Mouse (Mus musculus): ENCODE measurements around the gene Elovl7. TPM values are rescaled to one million over a fixed set of nuclear protein-coding genes. Genes with fewer than 3 reads are reported as not detected.

Gene Elovl7
- polyA plus RNA-seq, 1 experiment from 2014 or later = 1.8 TPM

DNA sequence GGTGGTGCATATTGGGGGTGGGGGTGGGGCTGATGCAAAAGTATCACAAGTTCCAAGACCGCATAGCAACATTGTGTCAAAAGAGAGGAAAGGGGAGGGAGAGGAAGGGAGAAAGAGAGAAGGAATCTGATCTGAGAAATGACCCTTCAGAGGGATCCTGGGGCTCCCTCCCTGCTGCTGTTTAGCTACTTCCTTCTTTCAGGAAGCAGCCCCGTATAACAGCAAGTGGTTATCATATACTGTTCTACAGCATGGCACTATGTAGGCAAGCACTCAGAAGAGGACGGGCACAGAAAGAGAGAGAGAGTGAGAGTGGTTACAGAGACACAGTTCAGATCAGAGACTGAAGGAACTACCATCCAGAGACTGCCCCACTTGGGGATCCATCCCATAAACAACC lies 73.7 kb downstream of the Elovl7 start:
- H3K36me3 ChIP-seq = no peaks in the 10 kb centered on the region
- H3K4me3 ChIP-seq = no peak overlapping the region
- no peaks in the 10 kb centered on the region for H3K4me1 ChIP-seq
- no peak overlapping the region for H3K4me2 ChIP-seq (replicated peaks)
- H3K27me3 ChIP-seq = no peaks in the 10 kb centered on the region
- H3K27ac ChIP-seq = no peak overlapping the region
- no peak for ATAC-seq (ENCODE audit: low FRiP score, low read depth)
- WGBS = 49% methylated on average over 3 of the region's 3 CpGs
- no peaks in the 10 kb centered on the region for H3K9me3 ChIP-seq
- H3K9ac ChIP-seq = no peak overlapping the region

DNA sequence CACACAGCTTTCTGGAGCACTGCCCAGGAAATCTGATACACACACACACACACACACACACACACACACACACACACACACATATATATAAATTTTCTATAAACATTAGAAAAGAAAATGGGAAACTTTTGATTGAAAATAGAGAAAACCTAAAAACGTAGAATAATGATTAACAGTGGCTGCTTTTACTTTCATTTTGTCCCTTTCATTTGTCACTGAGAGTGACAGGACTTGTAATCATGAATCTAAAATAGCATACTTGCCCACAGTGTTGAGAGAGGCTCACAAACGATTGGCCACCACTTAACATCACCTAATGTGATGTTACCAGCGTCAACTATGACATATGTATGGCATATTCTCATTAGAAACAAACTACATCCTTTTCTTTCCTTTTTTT lies 75.2 kb downstream of the Elovl7 start:
- Histone ChIP-seq H3K4me2 (replicated peaks) (no peak overlapping the region), H3K27me3 (no peaks in the 10 kb centered on the region), H3K4me3 (no peak overlapping the region), H3K4me1 (no peaks in the 10 kb centered on the region), H3K27ac (no peak overlapping the region), H3K9me3 (no peaks in the 10 kb centered on the region), H3K36me3 (no peaks in the 10 kb centered on the region), H3K9ac (no peak overlapping the region)
- no peak for ATAC-seq (ENCODE audit: low FRiP score, low read depth)
- 80% methylated on average over 3 of the region's 3 CpGs for WGBS

- no peak for ATAC-seq (ENCODE audit: low FRiP score, low read depth)
- 89% methylated on average over 4 of the region's 4 CpGs for WGBS
Observed at GRCm38 (mm10) chr13:108290314-108290713, 76.1 kb downstream of the Elovl7 start.

DNA sequence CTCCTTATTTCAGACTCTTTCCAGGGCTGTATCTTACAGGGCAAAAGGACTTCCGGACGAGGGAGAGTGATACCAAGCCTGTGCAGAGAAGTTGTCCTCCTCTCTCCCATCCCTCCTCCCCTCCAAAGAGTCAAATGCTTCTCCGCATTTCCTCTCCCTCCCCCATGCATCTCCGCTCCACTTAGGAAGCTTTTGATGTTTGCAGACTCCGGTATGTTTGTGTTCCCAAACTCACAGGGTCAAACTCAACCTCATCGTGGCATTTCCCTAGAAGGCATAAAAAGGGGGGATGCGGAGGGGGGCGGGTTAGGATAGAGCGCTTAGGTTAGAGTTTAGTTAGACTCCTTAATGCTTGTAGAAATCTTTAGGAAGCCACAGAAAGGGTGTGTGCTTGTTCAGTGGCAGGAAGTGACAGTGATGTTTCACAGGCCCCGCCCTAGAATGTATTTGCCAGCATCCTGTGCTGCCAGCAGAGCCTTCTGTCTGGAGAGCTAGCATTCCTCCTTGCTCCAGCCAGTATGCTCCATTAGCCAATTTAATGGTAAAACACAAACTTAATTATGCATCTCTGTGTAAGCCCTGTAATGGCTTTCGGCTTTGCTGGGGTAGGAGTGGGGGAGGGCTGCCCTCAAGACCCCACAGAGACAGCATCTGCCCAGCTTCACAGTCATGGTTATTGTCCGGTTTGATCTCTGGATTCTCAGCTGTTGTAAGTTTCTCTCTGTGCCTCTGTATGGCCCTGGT lies 83.3 kb downstream of the Elovl7 start:
- H3K27ac ChIP-seq = no peak overlapping the region

More at GRCm38 (mm10) chr13:108290314-108290713, 76.1 kb downstream of the Elovl7 start:
- H3K9ac ChIP-seq = no peak overlapping the region
- H3K9me3 ChIP-seq = no peaks in the 10 kb centered on the region
- no peaks in the 10 kb centered on the region for H3K36me3 ChIP-seq
- H3K27ac ChIP-seq = no peak overlapping the region
- H3K27me3 ChIP-seq = no peaks in the 10 kb centered on the region
- H3K4me1 ChIP-seq = no peaks in the 10 kb centered on the region
- no peak overlapping the region for H3K4me2 ChIP-seq (replicated peaks)
- H3K4me3 ChIP-seq = no peak overlapping the region

DNA sequence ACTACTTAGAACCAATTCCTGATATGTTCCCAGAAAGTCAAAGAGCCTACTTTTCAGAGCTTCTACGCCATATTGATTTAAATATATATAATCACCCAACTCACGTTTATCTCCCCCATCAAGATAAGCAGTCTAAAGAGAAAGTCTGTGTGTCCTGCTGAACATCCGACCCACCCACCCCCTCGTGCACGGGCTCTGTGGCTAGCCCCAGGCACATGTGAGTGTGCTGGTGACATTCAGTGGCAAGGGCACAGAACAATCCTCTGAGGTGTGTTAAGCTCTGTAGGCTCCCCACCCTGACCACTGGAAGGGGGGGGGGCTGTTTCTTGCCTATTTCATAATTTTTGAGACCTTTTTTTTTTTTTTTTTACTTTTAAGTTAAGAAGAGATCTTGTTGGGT lies 84.0 kb downstream of the Elovl7 start:
- ATAC-seq (ENCODE audit: low FRiP score, low read depth) = no peak
- Histone ChIP-seq H3K4me2 (replicated peaks) (no peak overlapping the region), H3K27me3 (no peaks in the 10 kb centered on the region), H3K27ac (no peak overlapping the region), H3K9me3 (no peaks in the 10 kb centered on the region), H3K4me3 (no peak overlapping the region), H3K36me3 (no peaks in the 10 kb centered on the region), H3K4me1 (peaks cover 25% of the 10 kb centered on the region), H3K9ac (no peak overlapping the region)
- WGBS = 46% methylated on average over 5 of the region's 5 CpGs

More for the DNA sequence above, 83.3 kb downstream of the Elovl7 start:
- ATAC-seq (ENCODE audit: low FRiP score, low read depth) = peak; percentile 59
- H3K9me3 ChIP-seq = no peaks in the 10 kb centered on the region
- H3K27me3 ChIP-seq = no peaks in the 10 kb centered on the region
- 6% methylated on average over 12 of the region's 12 CpGs for WGBS
- H3K9ac ChIP-seq = 0 out of 2 replicates have a peak overlapping the region, but pooled peaks have one; percentile 5
- no peaks in the 10 kb centered on the region for H3K36me3 ChIP-seq
- peaks cover 25% of the 10 kb centered on the region for H3K4me1 ChIP-seq
- peak overlapping the region; percentile 30 for H3K4me3 ChIP-seq
- peak overlapping the region; percentile 60 for H3K4me2 ChIP-seq (replicated peaks)

DNA sequence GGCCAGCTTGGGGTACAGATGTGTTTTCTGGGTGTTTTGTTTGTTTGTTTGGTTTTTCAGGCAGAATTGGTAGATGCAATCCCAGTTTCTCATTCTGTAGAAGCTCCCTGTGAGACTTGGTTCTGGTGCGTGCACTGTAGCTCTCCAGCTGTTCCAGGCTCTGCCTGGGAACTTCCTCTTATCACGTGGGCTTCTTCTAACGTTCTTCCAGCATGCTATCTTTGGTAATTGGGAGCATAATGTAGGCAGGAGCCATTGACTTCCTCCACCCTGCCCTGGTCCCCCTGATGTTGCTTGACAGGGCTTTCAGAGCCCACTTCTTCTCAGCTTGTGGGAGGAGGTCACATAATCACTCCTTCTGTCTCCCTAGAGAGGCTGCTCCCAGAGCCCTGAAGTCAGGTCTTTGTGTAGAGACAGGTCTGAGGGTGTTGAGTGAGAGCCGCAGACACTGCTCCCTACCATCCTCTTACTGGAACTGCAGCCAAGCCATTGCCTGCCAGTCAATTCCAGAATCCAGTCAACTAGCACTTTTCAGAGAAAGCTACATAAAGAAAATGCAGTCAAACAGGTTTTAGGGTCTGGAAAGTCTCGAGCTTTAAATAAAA lies 86.2 kb downstream of the Elovl7 start:
- no peaks in the 10 kb centered on the region for H3K27me3 ChIP-seq
- ATAC-seq (ENCODE audit: low FRiP score, low read depth) = 0 out of 2 replicates have a peak, but pooled peaks have one; percentile 35
- no peak overlapping the region for H3K27ac ChIP-seq
- H3K9me3 ChIP-seq = no peaks in the 10 kb centered on the region
- H3K9ac ChIP-seq = no peak overlapping the region
- no peak overlapping the region for H3K4me3 ChIP-seq
- WGBS = 19% methylated on average over 5 of the region's 5 CpGs
- no peaks in the 10 kb centered on the region for H3K36me3 ChIP-seq
- H3K4me2 ChIP-seq (replicated peaks) = no peak overlapping the region
- H3K4me1 ChIP-seq = peaks cover 27% of the 10 kb centered on the region

DNA sequence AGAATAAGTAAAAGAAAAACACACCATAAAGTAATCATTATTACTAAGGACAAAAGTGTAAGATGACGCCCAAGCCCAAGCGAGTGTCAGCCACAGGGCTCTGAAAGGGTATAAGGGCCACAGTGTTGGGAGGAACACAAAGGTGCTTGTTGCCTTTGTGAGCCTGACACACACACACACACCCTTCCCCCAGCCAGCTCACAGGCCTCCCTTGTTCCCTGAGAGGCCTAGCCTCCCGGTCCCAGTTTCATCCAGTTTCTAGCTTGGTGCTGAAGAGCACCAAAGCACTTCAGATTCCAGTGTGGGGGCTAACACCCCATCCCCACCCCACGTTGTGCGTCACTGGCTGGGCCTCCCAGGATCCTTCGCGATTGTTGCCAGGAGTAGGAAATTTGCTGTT lies 87.2 kb downstream of the Elovl7 start:
- no peak for ATAC-seq (ENCODE audit: low FRiP score, low read depth)
- 34% methylated on average over 7 of the region's 7 CpGs for WGBS
- Histone ChIP-seq H3K4me2 (replicated peaks) (no peak overlapping the region), H3K4me3 (no peak overlapping the region), H3K27me3 (no peaks in the 10 kb centered on the region), H3K4me1 (peaks cover 27% of the 10 kb centered on the region), H3K9me3 (no peaks in the 10 kb centered on the region), H3K27ac (peak overlapping the region; percentile 49; the same call in 1 of the 2 replicates), H3K9ac (no peak overlapping the region), H3K36me3 (no peaks in the 10 kb centered on the region)

DNA sequence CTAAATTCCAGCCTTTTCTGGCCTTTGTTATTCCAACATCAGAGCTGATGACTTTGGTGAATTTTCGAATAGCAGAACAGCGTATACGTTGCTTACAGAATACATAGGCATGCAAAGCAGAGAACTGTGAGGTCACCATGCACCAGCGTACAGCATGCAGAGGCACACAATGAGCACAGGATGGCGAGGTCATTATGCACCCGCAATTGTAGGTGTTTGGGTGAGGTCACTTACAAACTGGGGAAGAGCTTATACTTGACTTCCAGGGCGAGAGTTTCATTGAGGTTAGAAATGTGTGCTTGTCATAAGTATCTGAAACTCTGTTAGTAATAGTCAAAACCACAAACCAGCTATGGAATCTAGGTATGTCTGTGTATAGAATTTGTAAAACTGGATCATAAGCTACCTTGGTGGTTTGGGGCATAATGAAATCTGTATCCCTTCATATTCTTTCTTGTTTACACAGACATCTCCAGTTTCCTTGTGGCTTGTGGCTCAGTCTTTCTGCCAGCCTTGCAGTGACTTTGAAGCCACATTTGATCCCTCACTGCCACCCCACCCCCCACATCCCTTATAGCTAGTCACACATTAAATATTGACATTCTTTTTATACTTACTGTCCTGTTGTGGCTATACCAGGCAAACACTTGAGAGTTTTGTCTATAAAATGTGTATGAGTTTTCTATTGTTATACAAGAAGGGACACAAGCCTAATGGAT lies 88.9 kb downstream of the Elovl7 start:
- no peaks in the 10 kb centered on the region for H3K36me3 ChIP-seq
- H3K9ac ChIP-seq = no peak overlapping the region
- no peaks in the 10 kb centered on the region for H3K9me3 ChIP-seq
- no peak overlapping the region for H3K4me2 ChIP-seq (replicated peaks)
- ATAC-seq (ENCODE audit: low FRiP score, low read depth) = no peak
- H3K4me3 ChIP-seq = no peak overlapping the region
- WGBS = 76% methylated on average over 7 of the region's 7 CpGs
- H3K4me1 ChIP-seq = peaks cover 19% of the 10 kb centered on the region
- H3K27ac ChIP-seq = no peak overlapping the region
- no peaks in the 10 kb centered on the region for H3K27me3 ChIP-seq

DNA sequence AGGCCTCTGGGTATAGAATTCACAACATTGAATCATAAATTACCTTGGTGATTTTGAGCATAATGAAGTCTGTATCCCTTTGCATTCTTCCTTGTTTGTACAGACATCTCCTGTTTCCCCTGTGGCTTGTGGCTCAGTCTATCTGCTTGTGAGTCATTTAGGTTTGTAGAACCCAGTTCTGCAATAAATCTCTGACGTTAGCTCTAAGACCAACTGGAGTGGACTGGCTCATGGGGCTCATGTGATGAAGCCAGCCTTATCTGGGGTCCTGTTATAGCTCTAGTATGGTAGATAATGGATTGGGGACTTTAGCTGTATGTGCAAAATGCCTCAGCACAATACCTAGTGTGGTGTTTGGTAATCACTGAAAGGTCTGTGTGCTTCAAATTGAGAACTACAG lies 89.6 kb downstream of the Elovl7 start:
- no peak for ATAC-seq (ENCODE audit: low FRiP score, low read depth)
- Histone ChIP-seq H3K4me1 (peaks cover 19% of the 10 kb centered on the region), H3K27me3 (no peaks in the 10 kb centered on the region), H3K4me3 (no peak overlapping the region), H3K4me2 (replicated peaks) (no peak overlapping the region), H3K9me3 (no peaks in the 10 kb centered on the region), H3K9ac (no peak overlapping the region), H3K27ac (no peak overlapping the region), H3K36me3 (no peaks in the 10 kb centered on the region)
- WGBS = 51% methylated on average over 1 of the region's 1 CpGs

DNA sequence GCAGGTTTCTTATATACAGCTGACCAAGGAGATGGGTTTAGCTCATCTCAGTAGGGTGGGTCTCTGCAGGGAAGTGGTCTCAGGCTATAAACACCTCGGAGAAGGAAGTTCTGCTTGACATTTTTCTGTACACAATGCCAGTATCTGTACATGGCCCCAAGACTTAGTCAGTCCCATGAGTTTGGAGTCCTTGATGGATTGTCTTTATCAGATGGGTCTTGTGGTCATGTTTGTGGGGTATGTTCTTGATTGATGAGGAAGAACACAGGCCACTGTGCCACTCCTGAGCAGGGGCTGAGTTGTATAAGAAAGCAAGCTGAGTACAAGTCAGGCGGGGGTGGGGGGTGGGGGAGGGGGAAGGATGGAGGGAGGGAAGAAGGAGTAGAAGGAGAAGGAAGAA lies 90.5 kb downstream of the Elovl7 start:
- Histone ChIP-seq H3K27me3 (no peaks in the 10 kb centered on the region), H3K9me3 (no peaks in the 10 kb centered on the region), H3K4me2 (replicated peaks) (no peak overlapping the region), H3K4me3 (no peak overlapping the region), H3K9ac (no peak overlapping the region), H3K4me1 (peaks cover 19% of the 10 kb centered on the region), H3K27ac (no peak overlapping the region), H3K36me3 (no peaks in the 10 kb centered on the region)
- WGBS = 56% methylated on average over 2 of the region's 2 CpGs
- no peak for ATAC-seq (ENCODE audit: low FRiP score, low read depth)

- peak within 1 kb of the TSS; percentile 61; the same call in 1 of the 2 replicates for H3K27ac ChIP-seq
Observed at GRCm38 (mm10) chr13:108315702-108316486, 101.7 kb downstream of the Elovl7 start, which contains the start of gene Depdc1b. Gene Depdc1b (plus strand): TSS chr13:108316332.

More at GRCm38 (mm10) chr13:108315702-108316486, 101.7 kb downstream of the Elovl7 start, which contains the start of gene Depdc1b:
- H3K36me3 ChIP-seq = no peaks in the 10 kb centered on the region
- peak; percentile 99 for ATAC-seq (ENCODE audit: low FRiP score, low read depth)
- peak within 1 kb of the TSS; percentile 87 for H3K4me2 ChIP-seq (replicated peaks)
- peaks cover 10% of the 10 kb centered on the region for H3K4me1 ChIP-seq
- H3K27me3 ChIP-seq = no peaks in the 10 kb centered on the region
- no peaks in the 10 kb centered on the region for H3K9me3 ChIP-seq
- peak within 1 kb of the TSS; percentile 63 for H3K4me3 ChIP-seq
- 2% methylated on average over 48 of the region's 48 CpGs for WGBS
- peak within 1 kb of the TSS; percentile 81 for H3K9ac ChIP-seq
